ENCODE assay signal across 9 mouse cellular contexts in genomic region chr3:87509061-87509460, GRCm38 (mm10). TPM values are rescaled to one million over a fixed set of nuclear protein-coding genes. Genes with fewer than 3 reads are reported as not detected.
DNase-seq lines count a peak whose midpoint lies in the region; ATAC-seq and TF ChIP-seq lines count a peak whose summit lies in the region.
"Had no signal": no experiment of that assay in that cellular context is flagged by ENCODE, and none has a peak within 500 bp of the region (broad histone marks: within the 10 kb centered on the region; RNA-seq: fewer than 3 reads in every experiment).

No protein-coding gene starts in this region.

- no peak for TF ChIP-seq EP300 in lung, postnatal 0 days (IDR thresholded peaks at IDR 0.05)

- no peak overlapping the region for H3K4me2 ChIP-seq in forebrain, embryonic 15.5 days (replicated peaks)
- H3K4me2 ChIP-seq in lung, postnatal 0 days (replicated peaks; ENCODE audit: low read depth, low read length) = no peak overlapping the region

- no peak for DNase-seq in forebrain, embryonic 10.5 days (ENCODE audit: extremely low spot score, low spot score)
- DNase-seq in heart, adult 18-20 months = peak; percentile 79 to 91
- peak; percentile 84 to 85 for DNase-seq in kidney, adult 8-10 months
- peak; percentile 67 for DNase-seq in lung, postnatal 0 days (ENCODE audit: low spot score)
- no peak for DNase-seq in thymus, postnatal 10 days (ENCODE audit: low spot score in 2 of 2)
- no peak for DNase-seq in spleen, postnatal 4 days (ENCODE audit: low spot score in 2 of 2)
- DNase-seq: B cell, adult 2 months had no signal

- no peak overlapping the region for H3K4me3 ChIP-seq in forebrain, embryonic 10.5 days
- no peak overlapping the region for H3K4me3 ChIP-seq in forebrain, embryonic 15.5 days
- H3K4me3 ChIP-seq in lung, postnatal 0 days (ENCODE audit: low read depth, low read length) = no peak overlapping the region

- H3K9me3 ChIP-seq in forebrain, embryonic 10.5 days = no peaks in the 10 kb centered on the region
- no peaks in the 10 kb centered on the region for H3K9me3 ChIP-seq in forebrain, embryonic 15.5 days
- no peaks in the 10 kb centered on the region for H3K9me3 ChIP-seq in lung, postnatal 0 days (ENCODE audit: low read length)

- no peak for ATAC-seq in forebrain, embryonic 15.5 days (replicated peaks)
- peak; percentile 27 for ATAC-seq in lung, postnatal 0 days
- no peak for ATAC-seq in megakaryocyte-erythroid progenitor cell, adult 5-6 weeks (replicated peaks; ENCODE audit: low FRiP score, low TSS enrichment, poor library complexity, severe bottlenecking)

- no peak overlapping the region for H3K9ac ChIP-seq in forebrain, embryonic 15.5 days (replicated peaks)
- no peak overlapping the region for H3K9ac ChIP-seq in lung, postnatal 0 days (replicated peaks; ENCODE audit: low read depth)

- H3K27me3 ChIP-seq in forebrain, embryonic 10.5 days (ENCODE audit: poor library complexity, severe bottlenecking) = peaks cover 18% of the 10 kb centered on the region
- H3K27me3 ChIP-seq in forebrain, embryonic 15.5 days = no peaks in the 10 kb centered on the region
- H3K27me3 ChIP-seq in lung, postnatal 0 days (replicated peaks; ENCODE audit: insufficient read depth, low read length) = no peaks in the 10 kb centered on the region

- peaks cover 27% of the 10 kb centered on the region for H3K4me1 ChIP-seq in forebrain, embryonic 10.5 days
- peaks cover 5% of the 10 kb centered on the region; the same call in 1 of the 2 replicates for H3K4me1 ChIP-seq in forebrain, embryonic 15.5 days
- H3K4me1 ChIP-seq in lung, postnatal 0 days (ENCODE audit: insufficient read depth, low read depth, low read length) = peaks cover 7% of the 10 kb centered on the region; the same call in 1 of the 2 replicates

- no peak for TF ChIP-seq CTCF in lung, postnatal 0 days (IDR thresholded peaks at IDR 0.05)

- H3K27ac ChIP-seq in forebrain, embryonic 10.5 days = 0 out of 2 replicates have a peak overlapping the region, but pooled peaks have one; percentile 54
- H3K27ac ChIP-seq in forebrain, embryonic 15.5 days (replicated peaks) = no peak overlapping the region
- no peak overlapping the region for H3K27ac ChIP-seq in lung, postnatal 0 days (ENCODE audit: low read length)

- no peaks in the 10 kb centered on the region for H3K36me3 ChIP-seq in forebrain, embryonic 10.5 days (replicated peaks)
- no peaks in the 10 kb centered on the region for H3K36me3 ChIP-seq in forebrain, embryonic 15.5 days
- no peaks in the 10 kb centered on the region for H3K36me3 ChIP-seq in lung, postnatal 0 days (ENCODE audit: insufficient read depth, low read length)

- WGBS in forebrain, embryonic 10.5 days = 53% methylated on average over 4 of the region's 4 CpGs
- 50% methylated on average over 4 of the region's 4 CpGs for WGBS in forebrain, embryonic 15.5 days
- WGBS in lung, postnatal 0 days = 22% methylated on average over 4 of the region's 4 CpGs

RNA-seq across cellular contexts. Expression of gene Etv3, which starts 16.1 kb away (rescaled TPM):
- polyA plus RNA-seq in forebrain, embryonic 10.5 days (2016; fragmentation: Nextera tagmentation; extraction: Ambion mirVana) = 10.9 and 11.0 TPM in 2 replicates
- 11.0 and 11.9 TPM in 2 replicates for polyA plus RNA-seq in forebrain, embryonic 15.5 days (2015; fragmentation: Nextera tagmentation; extraction: Ambion mirVana)
- 10 to 100 TPM; 18.6 to 20.9 TPM for total RNA-seq in heart, adult 18-20 months (2021)
- polyA plus RNA-seq in lung, postnatal 0 days (2015; fragmentation: Nextera tagmentation; extraction: Ambion mirVana) = 13.8 and 15.6 TPM in 2 replicates
- 8.6 and 11.5 TPM in 2 replicates for total RNA-seq in megakaryocyte-erythroid progenitor cell, adult 5-6 weeks (2014; fragmentation: Nextera tagmentation)
- total RNA-seq in megakaryocyte-erythroid progenitor cell, adult 5-6 weeks (2017) = 6.2 and 8.0 TPM in 2 replicates

Comparison
In these comparisons a context has a peak if more than half of its experiments do, and no peak if none do; other contexts are left out.
1. DNase-seq: peak in heart, adult 18-20 months (2 of 2), kidney, adult 8-10 months (2 of 2) and lung, postnatal 0 days (single experiment); none in forebrain, embryonic 10.5 days (single experiment), thymus, postnatal 10 days (0 of 2) and spleen, postnatal 4 days (0 of 2).